Mouse (Mus musculus): Measurements from ENCODE around the gene Naxd. TPM values are rescaled to one million over a fixed set of nuclear protein-coding genes. Genes with fewer than 3 reads are reported as not detected.
"Not testable (repeated sequence)": the region's sequence is repeated elsewhere in the genome, so short reads cannot be mapped to it uniquely, and the experiment has no call there.

The Naxd gene
- polyA plus RNA-seq, 1 experiment from 2014 or later, result 145 TPM

- no peak overlapping the region for H3K4me2 ChIP-seq (replicated peaks)
- no peak overlapping the region for H3K9ac ChIP-seq
- H3K4me3 ChIP-seq (replicated peaks; ENCODE audit: low read length), result no peak overlapping the region
- ATAC-seq (ENCODE audit: low FRiP score) (no peak), DNase-seq (ENCODE audit: low spot score) (no peak)
- WGBS, result 97% methylated on average over 12 of the region's 12 CpGs
- H3K4me1 ChIP-seq (replicated peaks; ENCODE audit: control insufficient read depth, insufficient read depth, low read length), result no peaks in the 10 kb centered on the region
- no peaks in the 10 kb centered on the region for H3K9me3 ChIP-seq (ENCODE audit: control insufficient read depth, low read length)
- H3K27me3 ChIP-seq (ENCODE audit: control insufficient read depth, insufficient read depth, low read length), result no peaks in the 10 kb centered on the region
- peaks cover 58% of the 10 kb centered on the region for H3K36me3 ChIP-seq (replicated peaks; ENCODE audit: control insufficient read depth, insufficient read depth)
- H3K27ac ChIP-seq, result no peak overlapping the region
Measured at GRCm38 (mm10) chr8:11542031-11542430, 44.7 kb downstream of the Naxd start.

GRCm38 (mm10) chr8:11542866-11543265, 45.6 kb downstream of the Naxd start:
- Histone ChIP-seq H3K4me2 (replicated peaks) (no peak overlapping the region), H3K4me1 (replicated peaks; ENCODE audit: control insufficient read depth, insufficient read depth, low read length) (no peaks in the 10 kb centered on the region), H3K27me3 (ENCODE audit: control insufficient read depth, insufficient read depth, low read length) (no peaks in the 10 kb centered on the region), H3K9ac (no peak overlapping the region), H3K27ac (no peak overlapping the region), H3K36me3 (replicated peaks; ENCODE audit: control insufficient read depth, insufficient read depth) (peaks cover 57% of the 10 kb centered on the region), H3K4me3 (replicated peaks; ENCODE audit: low read length) (no peak overlapping the region), H3K9me3 (ENCODE audit: control insufficient read depth, low read length) (no peaks in the 10 kb centered on the region)
- 88% methylated on average over 4 of the region's 4 CpGs for WGBS
- no peak for DNase-seq (ENCODE audit: low spot score)
- ATAC-seq (ENCODE audit: low FRiP score), result no peak

- H3K27ac ChIP-seq, result no peak overlapping the region
- no peak overlapping the region for H3K4me3 ChIP-seq (replicated peaks; ENCODE audit: low read length)
- no peak for ATAC-seq (ENCODE audit: low FRiP score)
- no peaks in the 10 kb centered on the region for H3K4me1 ChIP-seq (replicated peaks; ENCODE audit: control insufficient read depth, insufficient read depth, low read length)
- H3K4me2 ChIP-seq (replicated peaks), result no peak overlapping the region
- no peak overlapping the region for H3K9ac ChIP-seq
- WGBS, result 57% methylated on average over 3 of the region's 3 CpGs
- no peaks in the 10 kb centered on the region for H3K9me3 ChIP-seq (ENCODE audit: control insufficient read depth, low read length)
- no peak for DNase-seq (ENCODE audit: low spot score)
- H3K36me3 ChIP-seq (replicated peaks; ENCODE audit: control insufficient read depth, insufficient read depth), result peaks cover 54% of the 10 kb centered on the region
- H3K27me3 ChIP-seq (ENCODE audit: control insufficient read depth, insufficient read depth, low read length), result no peaks in the 10 kb centered on the region
Measured at GRCm38 (mm10) chr8:11544386-11544785, 47.1 kb downstream of the Naxd start.

GRCm38 (mm10) chr8:11547063-11547462, 49.8 kb downstream of the Naxd start:
- Histone ChIP-seq H3K36me3 (replicated peaks; ENCODE audit: control insufficient read depth, insufficient read depth) (peaks cover 28% of the 10 kb centered on the region), H3K9ac (no peak overlapping the region), H3K9me3 (ENCODE audit: control insufficient read depth, low read length) (no peaks in the 10 kb centered on the region), H3K27me3 (ENCODE audit: control insufficient read depth, insufficient read depth, low read length) (no peaks in the 10 kb centered on the region), H3K4me2 (replicated peaks) (no peak overlapping the region), H3K27ac (no peak overlapping the region), H3K4me1 (replicated peaks; ENCODE audit: control insufficient read depth, insufficient read depth, low read length) (peaks cover 12% of the 10 kb centered on the region), H3K4me3 (replicated peaks; ENCODE audit: low read length) (no peak overlapping the region)
- WGBS, result 63% methylated on average over 6 of the region's 6 CpGs
- DNase-seq (ENCODE audit: low spot score) (no peak), ATAC-seq (ENCODE audit: low FRiP score) (no peak)

GRCm38 (mm10) chr8:11549706-11550105, 52.4 kb downstream of the Naxd start:
- 0 out of 2 replicates have a peak overlapping the region, but pooled peaks have one; percentile 92 for H3K27ac ChIP-seq
- peak overlapping the region; percentile 81 for H3K4me3 ChIP-seq (replicated peaks; ENCODE audit: low read length)
- H3K9me3 ChIP-seq (ENCODE audit: control insufficient read depth, low read length), result no peaks in the 10 kb centered on the region

GRCm38 (mm10) chr8:11550281-11550948, 53.1 kb downstream of the Naxd start, which contains the start of gene Cars2:
Cars2 (minus strand) TSS chr8:11550783.
- H3K9me3 ChIP-seq (ENCODE audit: control insufficient read depth, low read length), result no peaks in the 10 kb centered on the region
- H3K4me3 ChIP-seq (replicated peaks; ENCODE audit: low read length), result peak within 1 kb of the TSS; percentile 81
- DNase-seq (ENCODE audit: low spot score) (peak; percentile 84), ATAC-seq (ENCODE audit: low FRiP score) (peak; percentile 68)
- peak within 1 kb of the TSS; percentile 90 for H3K9ac ChIP-seq
- H3K36me3 ChIP-seq (replicated peaks; ENCODE audit: control insufficient read depth, insufficient read depth), result peaks cover 14% of the 10 kb centered on the region; the same call in 1 of the 2 replicates
- peaks cover 20% of the 10 kb centered on the region for H3K4me1 ChIP-seq (replicated peaks; ENCODE audit: control insufficient read depth, insufficient read depth, low read length)
- peak within 1 kb of the TSS; percentile 79 for H3K4me2 ChIP-seq (replicated peaks)
- WGBS, result under 1% methylated on average over 53 of the region's 53 CpGs
- H3K27ac ChIP-seq, result peak within 1 kb of the TSS; percentile 92
- no peaks in the 10 kb centered on the region for H3K27me3 ChIP-seq (ENCODE audit: control insufficient read depth, insufficient read depth, low read length)

More at GRCm38 (mm10) chr8:11549706-11550105, 52.4 kb downstream of the Naxd start:
- H3K4me1 ChIP-seq (replicated peaks; ENCODE audit: control insufficient read depth, insufficient read depth, low read length), result peaks cover 20% of the 10 kb centered on the region
- 21% methylated on average over 7 of the region's 7 CpGs for WGBS
- no peak for ATAC-seq (ENCODE audit: low FRiP score)
- H3K9ac ChIP-seq, result peak overlapping the region; percentile 90
- peak overlapping the region; percentile 79 for H3K4me2 ChIP-seq (replicated peaks)
- peak; percentile 50 for DNase-seq (ENCODE audit: low spot score)
- H3K36me3 ChIP-seq (replicated peaks; ENCODE audit: control insufficient read depth, insufficient read depth), result peaks cover 22% of the 10 kb centered on the region; the same call in 1 of the 2 replicates
- no peaks in the 10 kb centered on the region for H3K27me3 ChIP-seq (ENCODE audit: control insufficient read depth, insufficient read depth, low read length)

- H3K4me2 ChIP-seq (replicated peaks); H3K36me3 ChIP-seq (replicated peaks; ENCODE audit: control insufficient read depth, insufficient read depth); H3K27me3 ChIP-seq (ENCODE audit: control insufficient read depth, insufficient read depth, low read length); H3K9ac ChIP-seq; H3K9me3 ChIP-seq (ENCODE audit: control insufficient read depth, low read length); ATAC-seq (ENCODE audit: low FRiP score); DNase-seq (ENCODE audit: low spot score); H3K4me3 ChIP-seq (replicated peaks; ENCODE audit: low read length); H3K27ac ChIP-seq: not testable (repeated sequence)
- H3K4me1 ChIP-seq (replicated peaks; ENCODE audit: control insufficient read depth, insufficient read depth, low read length), result peaks cover 20% of the 10 kb centered on the region
- 82% methylated on average over 3 of the region's 4 CpGs for WGBS
Measured at GRCm38 (mm10) chr8:11551497-11551896, 54.2 kb downstream of the Naxd start.

- H3K27me3 ChIP-seq (ENCODE audit: control insufficient read depth, insufficient read depth, low read length), result no peaks in the 10 kb centered on the region
- no peaks in the 10 kb centered on the region for H3K36me3 ChIP-seq (replicated peaks; ENCODE audit: control insufficient read depth, insufficient read depth)
- ATAC-seq (ENCODE audit: low FRiP score), result no peak
- no peaks in the 10 kb centered on the region for H3K9me3 ChIP-seq (ENCODE audit: control insufficient read depth, low read length)
- H3K4me3 ChIP-seq (replicated peaks; ENCODE audit: low read length), result no peak overlapping the region
- WGBS, result 90% methylated on average over 10 of the region's 10 CpGs
- H3K27ac ChIP-seq, result no peak overlapping the region
- H3K4me2 ChIP-seq (replicated peaks), result no peak overlapping the region
- DNase-seq (ENCODE audit: low spot score), result no peak
- peaks cover 20% of the 10 kb centered on the region for H3K4me1 ChIP-seq (replicated peaks; ENCODE audit: control insufficient read depth, insufficient read depth, low read length)
- H3K9ac ChIP-seq, result no peak overlapping the region
Measured at GRCm38 (mm10) chr8:11552390-11552789, 55.1 kb downstream of the Naxd start.

- peaks cover 30% of the 10 kb centered on the region for H3K4me1 ChIP-seq (replicated peaks; ENCODE audit: control insufficient read depth, insufficient read depth, low read length)
- no peaks in the 10 kb centered on the region for H3K9me3 ChIP-seq (ENCODE audit: control insufficient read depth, low read length)
- no peaks in the 10 kb centered on the region for H3K36me3 ChIP-seq (replicated peaks; ENCODE audit: control insufficient read depth, insufficient read depth)
- ATAC-seq (ENCODE audit: low FRiP score) (peak; percentile 82), DNase-seq (ENCODE audit: low spot score) (peak; percentile 95)
- H3K4me2 ChIP-seq (replicated peaks), result peak within 1 kb of the TSS; percentile 59
- H3K9ac ChIP-seq, result peak within 1 kb of the TSS; percentile 93
- WGBS, result under 1% methylated on average over 50 of the region's 52 CpGs
- no peaks in the 10 kb centered on the region for H3K27me3 ChIP-seq (ENCODE audit: control insufficient read depth, insufficient read depth, low read length)
- H3K4me3 ChIP-seq (replicated peaks; ENCODE audit: low read length), result peak within 1 kb of the TSS; percentile 91
- peak within 1 kb of the TSS; percentile 100 for H3K27ac ChIP-seq
Measured at GRCm38 (mm10) chr8:11554799-11555719, 57.8 kb downstream of the Naxd start, which contains the start of gene Ing1. Ing1 (plus strand) TSS chr8:11555571.

Measured in hindbrain, embryonic 14.5 days (tissue).